Mouse (Mus musculus): ENCODE measurements around the gene Caprin1. TPM values are rescaled to one million over a fixed set of nuclear protein-coding genes. Genes with fewer than 3 reads are reported as not detected.

Gene Caprin1
- polyA plus RNA-seq, 1 experiment from 2014 or later, result 347 TPM

- H3K9me3 ChIP-seq, result no peaks in the 10 kb centered on the region
- no peaks in the 10 kb centered on the region for H3K4me1 ChIP-seq
- no peaks in the 10 kb centered on the region for H3K27me3 ChIP-seq (ENCODE audit: insufficient read depth, poor library complexity, severe bottlenecking)
- no peak overlapping the region for H3K4me3 ChIP-seq
- DNase-seq (ENCODE audit: low spot score), result peak; percentile 65
- H3K27ac ChIP-seq, result no peak overlapping the region
- 88% methylated on average over 5 of the region's 5 CpGs for WGBS
- peaks cover 65% of the 10 kb centered on the region for H3K36me3 ChIP-seq
These were observed 52.0 kb downstream of the Caprin1 start for GRCm38 (mm10) chr2:103745481-103745880.

GRCm38 (mm10) chr2:103743988-103744387 lies 53.5 kb downstream of the Caprin1 start:
- WGBS, result 83% methylated on average over 7 of the region's 7 CpGs

DNA sequence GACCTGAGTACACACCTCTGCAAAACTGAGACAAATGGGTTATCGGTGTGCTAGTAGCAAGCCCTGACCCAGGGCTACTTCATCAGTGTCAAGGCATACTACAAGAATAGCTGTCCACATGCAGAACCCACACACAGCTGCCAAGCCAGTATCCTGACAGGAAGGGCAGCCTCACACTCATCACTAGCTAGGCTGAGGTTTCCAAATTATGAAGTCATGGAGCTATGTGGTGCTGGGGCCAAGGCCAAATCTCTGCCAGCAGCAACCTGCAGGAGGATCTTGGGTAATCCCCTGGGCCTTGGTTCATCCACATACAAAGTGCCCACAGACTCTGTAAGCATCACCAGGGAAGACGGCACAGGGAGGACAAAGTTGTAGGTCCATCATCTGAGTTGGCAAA lies 53.9 kb downstream of the Caprin1 start:
- 97% methylated on average over 2 of the region's 2 CpGs for WGBS
- peaks cover 64% of the 10 kb centered on the region for H3K36me3 ChIP-seq
- no peak for DNase-seq (ENCODE audit: low spot score)

More at GRCm38 (mm10) chr2:103743988-103744387, 53.5 kb downstream of the Caprin1 start:
- Histone ChIP-seq H3K36me3 (peaks cover 63% of the 10 kb centered on the region), H3K9me3 (no peaks in the 10 kb centered on the region), H3K4me3 (no peak overlapping the region), H3K4me1 (no peaks in the 10 kb centered on the region), H3K27me3 (ENCODE audit: insufficient read depth, poor library complexity, severe bottlenecking) (no peaks in the 10 kb centered on the region), H3K27ac (no peak overlapping the region)
- DNase-seq (ENCODE audit: low spot score), result no peak

GRCm38 (mm10) chr2:103742821-103743220 lies 54.6 kb downstream of the Caprin1 start:
- Histone ChIP-seq H3K4me3 (no peak overlapping the region), H3K4me1 (no peaks in the 10 kb centered on the region), H3K27ac (no peak overlapping the region), H3K36me3 (peaks cover 59% of the 10 kb centered on the region), H3K27me3 (ENCODE audit: insufficient read depth, poor library complexity, severe bottlenecking) (no peaks in the 10 kb centered on the region), H3K9me3 (no peaks in the 10 kb centered on the region)
- 94% methylated on average over 6 of the region's 6 CpGs for WGBS
- DNase-seq (ENCODE audit: low spot score), result no peak

More for the DNA sequence above, 53.9 kb downstream of the Caprin1 start:
- no peak overlapping the region for H3K4me3 ChIP-seq
- no peak overlapping the region for H3K27ac ChIP-seq
- no peaks in the 10 kb centered on the region for H3K4me1 ChIP-seq
- H3K9me3 ChIP-seq, result no peaks in the 10 kb centered on the region
- H3K27me3 ChIP-seq (ENCODE audit: insufficient read depth, poor library complexity, severe bottlenecking), result no peaks in the 10 kb centered on the region

- peaks cover 94% of the 10 kb centered on the region for H3K36me3 ChIP-seq
- H3K4me1 ChIP-seq, result no peaks in the 10 kb centered on the region
- H3K9me3 ChIP-seq, result no peaks in the 10 kb centered on the region
- DNase-seq (ENCODE audit: low spot score), result no peak
- WGBS, result 94% methylated on average over 6 of the region's 6 CpGs
- no peaks in the 10 kb centered on the region for H3K27me3 ChIP-seq (ENCODE audit: insufficient read depth, poor library complexity, severe bottlenecking)
- H3K4me3 ChIP-seq, result no peak overlapping the region
- H3K27ac ChIP-seq, result no peak overlapping the region
These were observed 66.0 kb downstream of the Caprin1 start for GRCm38 (mm10) chr2:103731423-103731822.

GRCm38 (mm10) chr2:103730999-103731398 lies 66.5 kb downstream of the Caprin1 start:
- H3K4me1 ChIP-seq, result no peaks in the 10 kb centered on the region
- H3K36me3 ChIP-seq, result peaks cover 94% of the 10 kb centered on the region

DNA sequence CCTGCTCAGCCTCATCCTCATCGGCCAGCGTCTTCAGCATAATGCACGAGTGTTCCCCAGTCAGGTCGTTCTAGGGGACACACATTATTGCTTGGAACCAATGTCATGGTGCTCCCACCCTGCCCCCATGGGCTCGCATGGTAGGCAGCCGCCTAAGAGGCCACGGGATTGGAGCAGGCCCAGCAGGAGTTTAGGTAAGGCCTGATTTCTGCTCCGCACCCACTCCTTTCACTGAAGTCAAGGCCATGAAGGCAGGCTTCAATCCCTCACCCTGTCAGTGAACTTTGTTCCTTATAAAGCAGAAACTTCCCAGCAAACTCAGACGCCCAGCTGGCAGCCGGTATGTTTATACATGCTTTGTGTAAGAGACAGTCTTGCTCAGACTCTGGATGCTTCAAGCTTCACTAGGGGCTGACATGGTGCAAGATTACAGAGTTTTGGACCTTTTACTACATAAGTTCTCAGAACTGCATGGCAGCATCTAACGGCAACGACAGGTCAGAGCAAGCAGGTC lies 69.4 kb downstream of the Caprin1 start:
- H3K27ac ChIP-seq, result no peak overlapping the region
- DNase-seq (ENCODE audit: low spot score), result no peak
- no peaks in the 10 kb centered on the region for H3K4me1 ChIP-seq
- WGBS, result 87% methylated on average over 12 of the region's 12 CpGs
- H3K36me3 ChIP-seq, result peaks cover 96% of the 10 kb centered on the region
- no peak overlapping the region for H3K4me3 ChIP-seq
- H3K27me3 ChIP-seq (ENCODE audit: insufficient read depth, poor library complexity, severe bottlenecking), result no peaks in the 10 kb centered on the region
- H3K9me3 ChIP-seq, result no peaks in the 10 kb centered on the region

More at GRCm38 (mm10) chr2:103730999-103731398, 66.5 kb downstream of the Caprin1 start:
- Histone ChIP-seq H3K27me3 (ENCODE audit: insufficient read depth, poor library complexity, severe bottlenecking) (no peaks in the 10 kb centered on the region), H3K27ac (no peak overlapping the region), H3K9me3 (no peaks in the 10 kb centered on the region), H3K4me3 (no peak overlapping the region)
- DNase-seq (ENCODE audit: low spot score), result no peak
- WGBS, result 85% methylated on average over 8 of the region's 8 CpGs

GRCm38 (mm10) chr2:103724521-103724920 lies 72.9 kb downstream of the Caprin1 start:
- H3K4me1 ChIP-seq, result no peaks in the 10 kb centered on the region
- peaks cover 92% of the 10 kb centered on the region for H3K36me3 ChIP-seq
- no peak overlapping the region for H3K4me3 ChIP-seq
- DNase-seq (ENCODE audit: low spot score), result no peak
- no peak overlapping the region for H3K27ac ChIP-seq
- H3K27me3 ChIP-seq (ENCODE audit: insufficient read depth, poor library complexity, severe bottlenecking), result no peaks in the 10 kb centered on the region
- no peaks in the 10 kb centered on the region for H3K9me3 ChIP-seq
- 80% methylated on average over 2 of the region's 2 CpGs for WGBS

DNA sequence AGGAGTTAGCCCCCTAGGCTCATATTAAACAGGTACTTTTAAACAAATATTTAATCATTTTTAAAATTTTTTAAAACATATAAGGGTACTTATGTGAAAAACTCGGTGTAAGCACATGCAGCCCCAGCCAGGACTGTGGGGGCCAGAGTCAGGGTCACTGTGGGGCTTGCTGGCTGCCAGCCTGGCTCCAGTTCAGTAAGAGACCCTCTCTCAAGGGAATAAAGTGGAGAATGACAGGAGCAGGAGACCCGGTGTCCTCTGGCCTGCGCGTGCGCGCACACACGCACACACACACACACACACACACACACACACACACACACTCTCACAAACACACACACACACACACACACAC lies 78.2 kb downstream of the Caprin1 start:
- H3K27me3 ChIP-seq (ENCODE audit: insufficient read depth, poor library complexity, severe bottlenecking), result no peaks in the 10 kb centered on the region
- H3K27ac ChIP-seq, result no peak overlapping the region
- WGBS, result 93% methylated on average over 7 of the region's 7 CpGs
- H3K36me3 ChIP-seq, result peaks cover 77% of the 10 kb centered on the region
- no peak for DNase-seq (ENCODE audit: low spot score)
- no peaks in the 10 kb centered on the region for H3K9me3 ChIP-seq
- H3K4me1 ChIP-seq, result peaks cover 23% of the 10 kb centered on the region
- H3K4me3 ChIP-seq, result no peak overlapping the region

- Histone ChIP-seq H3K9me3 (no peaks in the 10 kb centered on the region), H3K36me3 (peaks cover 75% of the 10 kb centered on the region), H3K27me3 (ENCODE audit: insufficient read depth, poor library complexity, severe bottlenecking) (no peaks in the 10 kb centered on the region), H3K27ac (no peak overlapping the region), H3K4me3 (no peak overlapping the region), H3K4me1 (peaks cover 23% of the 10 kb centered on the region)
- 64% methylated on average over 8 of the region's 8 CpGs for WGBS
- peak; percentile 90 for DNase-seq (ENCODE audit: low spot score)
These were observed 78.7 kb downstream of the Caprin1 start for GRCm38 (mm10) chr2:103718594-103719291.

- Histone ChIP-seq H3K27me3 (ENCODE audit: insufficient read depth, poor library complexity, severe bottlenecking) (no peaks in the 10 kb centered on the region), H3K27ac (no peak overlapping the region; the same call in 1 of the 2 replicates), H3K36me3 (peaks cover 82% of the 10 kb centered on the region), H3K9me3 (no peaks in the 10 kb centered on the region), H3K4me1 (peaks cover 30% of the 10 kb centered on the region), H3K4me3 (no peak overlapping the region)
- WGBS, result 70% methylated on average over 4 of the region's 4 CpGs
- no peak for DNase-seq (ENCODE audit: low spot score)
These were observed 83.0 kb downstream of the Caprin1 start for GRCm38 (mm10) chr2:103714412-103714811.

- Histone ChIP-seq H3K27me3 (ENCODE audit: insufficient read depth, poor library complexity, severe bottlenecking) (no peaks in the 10 kb centered on the region), H3K27ac (no peak overlapping the region), H3K9me3 (no peaks in the 10 kb centered on the region), H3K4me3 (no peak overlapping the region), H3K36me3 (peaks cover 85% of the 10 kb centered on the region), H3K4me1 (peaks cover 30% of the 10 kb centered on the region)
- DNase-seq (ENCODE audit: low spot score), result no peak
- 87% methylated on average over 7 of the region's 7 CpGs for WGBS
These were observed 83.6 kb downstream of the Caprin1 start for GRCm38 (mm10) chr2:103713831-103714230.
